Mouse (Mus musculus): ENCODE results near the gene Vmn1r181.
"Not testable (repeated sequence)": the region's sequence is repeated elsewhere in the genome, so short reads cannot be mapped to it uniquely, and the experiment has no call there.

Gene Vmn1r181

DNA sequence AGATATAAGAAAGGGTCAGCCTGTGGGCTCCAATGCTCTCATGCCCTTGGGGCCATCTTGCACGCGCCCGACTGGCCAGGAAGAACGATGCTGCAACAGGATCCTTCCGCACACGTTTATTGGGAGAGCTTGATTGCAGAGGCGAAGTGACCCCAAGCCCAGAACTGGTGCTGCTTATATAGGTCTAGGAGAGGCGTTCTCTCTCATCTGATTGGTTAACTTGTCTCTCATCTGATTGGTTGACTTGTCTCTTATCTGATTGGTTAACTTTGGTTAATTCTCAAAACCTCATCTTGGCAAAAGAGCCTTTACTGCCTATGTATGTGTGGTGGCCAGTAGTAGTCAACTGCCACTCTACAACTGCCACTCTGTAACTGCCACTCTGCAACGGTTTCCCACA lies at the start of gene Vmn1r181:
Gene Vmn1r181, plus strand, starts transcription at position 301 of the 400 bp plus-strand sequence.
- not testable (repeated sequence) for DNase-seq (ENCODE audit: low read depth, low spot score)

DNA sequence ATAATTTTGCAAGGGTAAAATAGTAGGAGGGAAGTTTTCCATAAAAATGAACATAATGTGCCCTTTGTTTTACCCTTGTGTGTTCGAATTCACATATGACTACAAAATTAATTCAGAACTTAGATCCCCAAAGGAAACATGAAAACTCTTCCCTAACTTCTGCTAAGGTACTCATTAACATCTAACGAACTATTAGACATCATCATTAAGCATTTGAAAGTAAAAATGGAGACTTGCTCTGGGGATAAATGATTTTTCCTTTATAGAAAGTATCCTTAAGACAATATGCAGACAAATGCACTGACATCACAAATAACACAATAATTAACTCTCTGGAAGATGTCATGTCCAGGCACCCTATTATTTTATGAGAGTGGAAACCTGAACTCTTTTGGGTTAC lies 47.7 kb upstream of the Vmn1r181 start, which contains the start of gene Vmn1r179:
Gene Vmn1r179, plus strand, starts transcription at position 301 of the 400 bp plus-strand sequence.
- DNase-seq (ENCODE audit: low read depth, low spot score): no peak

- no peak for DNase-seq (ENCODE audit: low read depth, low spot score)
Observed at GRCm38 (mm10) chr7:23950332-23950731, 24.1 kb upstream of the Vmn1r181 start, which contains the start of gene Vmn1r180. Gene Vmn1r180, plus strand, starts transcription at chr7:23950632.

DNA sequence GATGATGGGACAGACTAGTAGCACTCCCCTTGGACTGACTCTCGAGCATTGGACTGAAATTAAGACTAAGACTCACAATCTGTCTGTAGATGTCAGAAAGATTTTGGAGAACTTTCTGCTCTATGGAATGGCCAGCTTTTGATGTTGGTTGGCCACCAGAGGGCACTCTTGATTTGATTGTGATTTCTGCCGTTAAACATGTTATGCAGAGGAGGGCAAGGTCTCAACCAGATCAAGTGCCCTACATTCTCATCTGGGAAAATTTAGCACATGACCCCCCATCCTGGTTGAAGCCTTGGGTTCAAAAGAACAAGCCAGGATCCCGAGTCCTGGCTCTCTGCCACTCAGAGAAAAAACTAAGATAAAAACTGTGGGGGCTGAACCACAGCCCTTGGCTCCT lies 6.4 kb upstream of the Vmn1r181 start:
- not testable (repeated sequence) for DNase-seq (ENCODE audit: low read depth, low spot score)

DNA sequence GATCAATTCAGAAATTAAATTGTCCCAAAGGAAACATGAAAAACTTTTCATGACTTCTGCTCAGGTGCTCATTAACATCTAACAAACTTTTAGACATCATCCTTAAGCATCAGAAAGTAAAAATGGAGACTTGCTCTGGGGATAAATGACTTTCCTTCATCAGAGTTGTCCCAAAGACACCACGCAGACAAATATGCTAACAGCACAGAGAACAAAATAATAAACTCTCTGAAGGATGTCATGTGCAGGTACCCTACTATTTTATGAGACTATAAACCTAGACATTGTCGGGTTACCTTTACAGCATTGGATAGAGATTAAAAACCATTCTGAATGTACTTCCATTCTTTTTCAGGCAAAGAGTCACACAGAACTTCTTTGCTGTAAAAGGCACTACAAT lies 27.0 kb downstream of the Vmn1r181 start, which contains the start of gene V1rd19:
Gene V1rd19, plus strand, starts transcription at position 301 of the 400 bp plus-strand sequence.
- no peak for DNase-seq (ENCODE audit: low read depth, low spot score)

All from embryo, embryonic 11.5 days (tissue).